Mouse (Mus musculus) retina, embryonic 14.5 days (tissue): ENCODE data around the gene Il16.
A peak's percentile ranks its signal among the peaks of the same experiment; 100 is the strongest.

Experiments
- DNase-seq: peaks from one replicate; pipeline ENCODE4 v3.0.0-alpha.2; 2015; ENCODE audit warnings: low spot score

The Il16 gene

DNA sequence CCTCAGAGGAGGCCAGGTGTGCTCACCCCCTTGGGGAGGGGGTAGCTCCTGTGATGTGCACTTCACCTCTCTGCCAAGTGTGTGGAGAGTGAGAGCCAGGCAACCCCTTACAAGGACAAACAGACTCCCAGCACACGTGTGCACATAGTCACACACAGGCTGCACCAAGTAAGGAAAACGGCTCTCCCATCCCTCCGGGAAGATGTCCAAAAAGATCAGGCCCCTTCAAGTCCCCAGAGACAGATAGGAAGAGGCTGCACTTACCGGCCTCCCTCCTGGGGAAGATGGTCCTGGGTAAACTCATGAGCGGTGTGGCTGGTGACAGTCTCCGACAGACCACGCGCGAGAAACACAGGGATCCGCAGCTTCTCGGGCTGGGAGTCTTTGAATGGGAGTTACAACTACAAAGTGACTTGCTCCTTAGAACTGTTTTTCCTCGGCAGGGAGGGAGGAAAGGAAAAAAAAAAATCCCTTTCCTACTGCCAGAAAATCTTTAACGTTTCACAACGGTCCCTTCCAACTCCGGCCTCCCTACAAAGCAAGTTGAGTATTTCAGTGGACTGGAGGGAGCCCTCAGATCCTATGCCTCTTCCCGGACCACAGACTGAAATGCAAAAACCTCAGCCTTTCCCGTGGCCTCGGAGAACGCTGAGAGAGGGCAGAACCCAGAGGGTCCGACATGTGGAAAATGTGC lies at the start of gene Il16:
Il16 (minus strand) TSS at position 314 of the 694 bp plus-strand sequence.
- DNase-seq, result no peak

DNA sequence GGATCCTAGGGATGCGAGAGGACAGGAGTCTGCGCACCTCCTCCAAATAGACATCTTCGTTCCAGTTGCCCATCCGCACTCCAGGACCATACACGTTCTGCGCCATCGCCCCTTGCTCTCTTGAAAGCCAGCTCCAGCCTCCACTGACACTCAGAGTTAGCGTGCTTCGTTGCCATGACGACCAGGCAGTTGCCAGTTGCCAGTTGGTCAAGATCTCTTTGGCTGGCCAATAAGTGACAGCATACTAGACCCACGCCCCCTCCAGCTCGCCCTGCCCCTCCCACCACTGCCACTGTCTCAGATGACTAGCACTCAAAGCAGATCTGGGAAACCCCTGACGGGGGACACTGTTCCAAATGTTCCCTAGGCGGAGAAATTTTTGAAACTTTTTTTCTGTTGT lies 49.2 kb upstream of the Il16 start, which contains the start of gene Cfap161:
Cfap161 (minus strand) TSS at position 176 of the 400 bp plus-strand sequence.
- peak; percentile 92 for DNase-seq

DNA sequence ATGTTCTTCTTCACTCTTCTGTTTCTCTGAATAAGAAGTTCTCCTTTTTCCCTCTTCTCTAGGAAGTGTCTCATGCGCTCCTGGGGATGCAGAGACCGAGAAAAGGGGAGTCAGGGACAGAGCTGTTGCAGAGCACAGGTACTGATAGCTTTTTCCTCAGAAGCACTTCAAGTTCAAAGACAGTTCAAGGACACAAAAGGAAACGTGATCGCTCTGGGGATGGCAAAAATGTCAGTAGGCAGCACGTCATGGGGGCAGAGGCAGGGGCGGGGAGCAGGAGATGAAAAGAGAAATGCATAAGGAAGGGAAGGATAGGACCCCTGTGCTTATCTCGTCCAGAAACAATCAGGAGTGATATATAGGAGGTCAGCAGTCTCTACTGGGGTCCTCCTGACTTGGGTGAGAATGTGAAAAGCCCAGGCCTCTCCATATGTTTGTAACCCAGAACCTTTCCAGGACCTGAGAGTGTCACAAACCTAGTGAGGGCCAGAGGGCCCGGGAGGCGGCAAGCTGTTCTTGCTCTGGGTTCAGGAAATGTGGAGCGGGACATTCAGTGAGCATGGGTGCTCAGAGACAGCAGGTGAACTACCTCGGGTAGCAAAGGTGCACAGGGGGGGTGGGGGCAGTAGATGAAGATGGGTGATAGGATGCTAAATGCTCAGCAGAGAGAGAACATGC lies 48.6 kb upstream of the Il16 start:
- no peak for DNase-seq

DNA sequence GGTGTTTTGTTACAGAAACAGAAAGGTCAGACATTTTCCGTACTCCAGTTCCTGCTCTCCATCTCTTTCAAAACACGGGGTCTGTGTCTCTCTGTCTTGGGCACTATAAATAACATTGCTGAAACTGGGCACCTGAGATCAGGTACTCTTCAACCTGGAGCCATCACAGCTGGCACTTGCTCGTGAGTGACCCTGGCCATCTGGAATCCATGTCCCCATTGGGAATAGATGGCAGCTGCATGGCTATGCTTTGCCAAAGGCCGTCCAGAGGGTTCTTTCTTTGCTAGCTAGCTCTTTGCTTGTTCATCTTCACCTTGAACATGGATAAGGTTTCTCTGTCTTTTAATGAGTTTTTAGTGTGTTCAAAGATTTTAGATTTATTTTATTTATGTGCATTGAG lies 35.4 kb upstream of the Il16 start:
- no peak for DNase-seq

DNA sequence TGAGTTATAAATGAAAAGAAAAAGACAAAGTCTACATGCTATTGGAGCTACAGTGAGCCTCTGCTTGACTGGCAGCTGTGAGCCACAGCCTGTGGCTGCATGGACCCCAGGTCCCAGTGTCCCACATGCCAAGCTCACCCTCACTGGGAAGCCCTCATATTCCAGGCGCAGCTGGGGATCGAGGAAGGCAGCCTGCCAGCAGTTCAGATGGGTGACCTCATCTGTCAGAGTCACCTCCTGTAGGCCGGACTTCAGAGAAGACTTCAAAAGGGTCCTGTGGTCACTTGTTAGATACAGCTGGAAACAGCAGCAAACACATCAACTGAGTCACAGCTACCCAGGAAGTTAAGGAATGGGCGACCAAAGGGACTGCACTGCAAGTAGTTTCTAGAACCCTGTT lies 34.5 kb upstream of the Il16 start:
- no peak for DNase-seq

DNA sequence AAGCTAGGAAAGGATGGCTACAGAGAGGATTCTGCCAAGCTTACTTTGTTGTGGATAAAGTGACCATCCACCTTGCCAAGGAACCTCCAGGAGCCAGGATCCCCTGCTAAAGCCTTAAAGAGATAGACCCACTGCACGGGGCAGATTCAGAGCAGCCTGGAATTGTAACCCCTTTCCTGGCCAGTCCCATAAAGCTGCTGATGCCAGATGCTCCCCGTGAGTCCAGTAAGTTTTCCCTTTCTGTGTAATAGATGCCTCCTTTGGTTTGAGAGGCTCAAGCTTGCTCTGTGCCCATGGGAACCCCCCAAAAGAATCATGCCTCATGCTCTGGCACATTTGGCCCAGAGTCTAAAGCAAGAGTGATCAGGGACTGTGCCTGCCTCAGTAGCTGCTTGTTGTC lies 33.5 kb upstream of the Il16 start:
- no peak for DNase-seq

DNA sequence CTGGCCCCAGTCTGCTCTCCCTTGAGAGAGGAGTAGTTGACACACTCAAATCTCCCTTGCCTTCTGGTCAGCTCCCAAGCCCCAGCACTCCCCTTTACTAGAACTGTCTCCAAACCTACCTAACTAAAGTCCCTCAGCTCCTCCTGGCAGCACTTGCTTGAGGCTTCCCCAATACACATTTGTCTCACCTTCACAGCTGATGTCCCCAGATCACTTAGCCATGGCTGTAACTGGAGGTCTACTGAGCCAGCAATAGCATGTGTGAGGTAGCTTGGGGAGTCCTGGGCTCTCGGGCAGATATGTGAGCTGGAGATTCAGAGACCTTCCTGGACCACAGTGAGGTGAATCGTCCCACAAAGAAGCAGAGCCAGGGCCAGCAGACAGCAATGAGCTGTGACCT lies 33.0 kb upstream of the Il16 start:
- DNase-seq, result no peak

DNA sequence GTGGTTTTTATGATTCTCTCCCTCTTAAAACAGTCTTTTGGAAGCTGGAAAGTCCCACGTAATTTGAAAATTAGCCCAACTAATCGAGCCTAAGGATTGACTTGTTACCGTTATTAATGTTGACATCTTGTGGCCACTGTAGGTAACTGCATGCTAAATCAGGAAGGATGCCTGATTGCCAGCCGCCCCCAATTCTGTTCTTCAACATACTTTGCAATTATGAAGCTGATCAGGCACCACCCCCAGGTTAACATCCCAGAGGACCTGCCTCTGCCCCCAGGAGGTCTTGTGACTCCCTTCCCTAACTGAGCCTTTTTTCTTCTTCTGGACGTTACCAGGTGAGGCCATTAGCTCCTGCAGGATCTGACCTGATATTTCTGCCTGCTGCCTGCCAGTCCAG lies 29.2 kb upstream of the Il16 start:
- DNase-seq, result peak; percentile 57

DNA sequence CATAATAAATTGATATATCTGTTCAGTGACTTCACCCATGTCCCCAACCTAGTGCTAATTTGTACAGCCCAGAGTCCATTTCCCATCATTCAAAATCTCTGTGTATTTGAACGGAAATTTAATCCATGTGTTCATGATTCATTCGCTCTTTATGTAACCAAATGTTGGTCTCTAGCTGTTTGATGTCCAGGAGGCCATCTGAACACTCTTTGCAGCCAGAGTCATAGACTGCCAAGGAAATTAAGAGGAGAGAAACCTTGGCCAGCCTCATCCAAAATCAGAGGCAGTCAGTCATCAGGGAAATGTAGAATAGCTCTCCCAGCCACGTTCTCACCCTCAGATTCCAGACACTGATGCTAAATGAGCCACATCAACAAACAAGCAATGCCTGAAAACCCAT lies 18.1 kb upstream of the Il16 start:
- DNase-seq, result no peak

DNA sequence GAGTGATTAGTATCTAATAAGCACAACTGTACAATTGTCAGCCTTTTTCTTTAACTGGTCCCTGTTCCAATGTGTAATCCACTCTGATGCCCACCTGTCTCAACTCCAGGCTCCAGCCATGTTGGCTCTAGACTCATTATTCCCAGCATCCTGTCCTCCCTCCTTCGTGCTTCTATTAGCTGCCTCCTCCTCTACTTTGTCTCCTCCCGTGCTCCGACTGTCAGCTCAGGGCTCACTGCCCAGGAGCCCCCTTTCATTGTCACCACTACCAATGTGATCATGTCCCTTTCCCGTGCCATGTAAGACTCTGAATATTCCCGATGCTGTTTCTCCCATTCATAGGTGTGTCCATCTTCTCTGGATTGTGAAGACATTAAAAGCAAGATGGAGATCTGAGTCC lies 16.8 kb upstream of the Il16 start:
- DNase-seq, result no peak

DNA sequence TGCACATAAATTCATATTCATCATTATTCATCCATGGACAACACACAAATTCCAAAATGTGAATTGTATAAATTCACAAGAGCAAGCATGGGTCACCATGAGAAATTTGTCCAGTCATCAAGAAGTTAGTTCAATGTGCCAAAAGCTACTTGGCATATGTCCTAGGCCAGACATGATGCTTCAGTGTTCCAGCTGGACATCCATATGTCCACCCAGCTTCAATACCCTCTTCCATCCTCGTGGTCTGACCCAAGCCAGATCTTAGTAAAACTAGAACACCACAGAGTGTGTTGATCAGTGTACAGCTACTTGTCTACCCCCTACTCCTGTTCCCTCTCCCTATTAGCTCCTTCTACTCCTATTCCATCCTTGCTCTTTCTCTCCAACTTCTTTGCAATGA lies 5.5 kb upstream of the Il16 start:
- DNase-seq, result no peak

DNA sequence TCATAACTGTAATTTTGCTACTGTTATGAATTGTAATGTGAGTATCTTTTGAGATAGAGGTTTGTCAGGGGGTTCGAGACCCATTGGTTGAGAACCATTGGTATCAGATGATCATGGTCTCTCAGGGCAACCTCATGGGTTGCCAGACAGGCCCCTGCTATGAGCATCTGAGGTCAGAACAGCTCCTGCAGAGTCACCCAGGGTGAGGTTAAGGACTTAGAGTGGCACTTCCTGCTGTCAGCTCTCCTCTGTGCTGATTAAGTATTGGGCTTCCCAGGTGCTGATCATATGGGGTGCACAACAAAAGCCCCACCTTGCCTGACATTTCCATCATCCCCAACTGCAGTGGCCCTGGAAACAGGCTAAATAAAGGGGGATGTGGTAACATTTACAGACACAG lies 2.9 kb upstream of the Il16 start:
- DNase-seq, result no peak

DNA sequence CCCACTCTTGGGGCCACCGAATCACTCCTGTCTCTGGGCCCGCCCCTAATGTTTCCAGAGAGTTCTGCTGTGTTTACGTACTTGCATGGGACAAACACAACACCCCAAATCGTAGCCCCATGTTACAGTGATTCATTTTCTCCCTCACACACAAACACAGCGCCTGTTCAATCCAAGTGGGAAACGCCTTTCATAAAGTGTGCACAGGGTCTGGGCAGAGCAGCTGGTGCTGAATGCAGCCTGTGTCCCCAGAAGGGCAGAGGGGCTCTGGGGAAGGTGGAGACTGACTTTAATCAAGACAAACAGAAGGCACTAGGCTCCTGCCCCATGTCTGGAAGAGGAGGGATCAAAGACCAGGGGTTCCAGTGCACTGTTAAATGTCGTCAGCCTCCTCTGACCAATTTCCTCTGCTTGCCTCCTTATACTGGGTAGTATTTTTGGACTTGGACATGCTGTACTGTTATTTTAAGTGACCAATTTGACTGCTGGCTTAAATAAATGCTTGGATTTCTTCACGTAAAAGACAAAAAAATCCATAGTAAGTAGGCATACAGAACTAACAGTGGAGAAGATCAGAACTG lies 671 bp upstream of the Il16 start:
- no peak for DNase-seq

DNA sequence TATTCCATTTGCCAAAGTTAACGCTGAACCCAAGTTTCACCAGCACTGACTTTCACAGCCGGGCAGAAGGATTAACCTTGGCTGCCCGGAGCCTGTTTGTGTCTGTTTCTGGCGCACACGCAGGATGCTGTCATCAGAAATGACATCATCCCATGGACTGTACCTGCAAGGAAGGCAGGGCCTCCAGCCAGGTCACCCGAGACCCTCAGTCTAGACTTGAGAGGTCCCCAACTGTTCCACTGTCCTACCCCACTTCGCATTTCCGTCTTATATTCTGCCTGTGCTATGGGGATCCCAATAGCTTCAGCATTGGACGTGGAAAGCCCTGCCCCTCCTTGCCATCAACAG lies 487 bp downstream of the Il16 start:
- no peak for DNase-seq

DNA sequence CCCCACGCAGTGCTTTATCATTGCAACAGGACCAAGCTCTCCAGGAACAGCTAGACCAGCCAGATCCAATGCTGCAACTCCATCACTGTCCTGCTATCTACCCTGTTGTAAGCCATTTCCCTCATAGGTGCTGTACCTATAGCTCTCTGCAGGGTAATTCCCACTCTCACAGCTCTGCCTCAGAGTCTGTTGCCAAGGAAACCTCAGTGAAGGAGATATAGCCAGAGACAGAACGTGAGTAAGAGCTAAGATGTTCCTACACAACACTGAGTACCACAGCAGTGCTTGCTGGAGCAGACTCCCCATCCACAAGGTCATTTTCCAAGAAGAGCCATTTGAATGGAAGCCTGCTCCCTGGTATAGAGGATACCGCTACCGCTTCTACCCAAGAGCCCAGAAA lies 1.3 kb downstream of the Il16 start:
- no peak for DNase-seq

DNA sequence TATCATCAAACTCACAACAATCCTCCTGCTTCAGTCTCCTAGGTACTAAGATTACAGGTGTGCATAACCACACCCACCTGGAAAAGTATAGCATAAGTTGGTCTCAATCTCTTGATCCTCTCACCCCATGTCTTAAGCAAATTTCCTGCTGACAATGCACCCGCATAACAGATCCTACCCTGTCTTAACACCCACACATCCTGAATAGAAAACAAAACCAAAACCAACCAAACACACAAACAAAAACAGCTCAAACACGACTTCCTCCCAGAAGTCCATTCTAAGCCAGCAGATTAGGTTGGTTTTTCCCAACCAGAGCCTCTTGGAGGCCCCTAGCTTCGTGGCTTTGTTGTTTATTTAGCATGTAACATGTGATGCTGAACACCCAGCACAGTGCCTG lies 2.8 kb downstream of the Il16 start:
- DNase-seq, result no peak

DNA sequence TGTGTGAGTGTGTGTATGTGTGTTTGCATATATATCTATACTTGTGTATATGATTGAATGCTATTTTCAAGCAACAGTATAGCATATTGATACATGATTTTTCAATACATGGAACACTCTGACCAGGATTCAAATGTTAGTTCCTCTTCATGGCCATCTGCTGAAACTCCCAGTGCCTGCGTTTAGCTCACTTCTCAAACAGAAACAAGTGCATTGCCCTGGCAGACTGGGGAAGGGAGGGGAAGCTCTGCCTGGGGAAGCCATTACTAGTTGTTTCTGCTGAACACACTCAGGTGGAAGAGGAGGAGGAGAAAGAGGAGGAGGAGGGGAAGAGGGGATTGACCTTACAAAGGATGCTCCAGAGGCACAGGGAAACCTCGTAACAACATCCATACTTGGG lies 3.5 kb downstream of the Il16 start:
- no peak for DNase-seq

DNA sequence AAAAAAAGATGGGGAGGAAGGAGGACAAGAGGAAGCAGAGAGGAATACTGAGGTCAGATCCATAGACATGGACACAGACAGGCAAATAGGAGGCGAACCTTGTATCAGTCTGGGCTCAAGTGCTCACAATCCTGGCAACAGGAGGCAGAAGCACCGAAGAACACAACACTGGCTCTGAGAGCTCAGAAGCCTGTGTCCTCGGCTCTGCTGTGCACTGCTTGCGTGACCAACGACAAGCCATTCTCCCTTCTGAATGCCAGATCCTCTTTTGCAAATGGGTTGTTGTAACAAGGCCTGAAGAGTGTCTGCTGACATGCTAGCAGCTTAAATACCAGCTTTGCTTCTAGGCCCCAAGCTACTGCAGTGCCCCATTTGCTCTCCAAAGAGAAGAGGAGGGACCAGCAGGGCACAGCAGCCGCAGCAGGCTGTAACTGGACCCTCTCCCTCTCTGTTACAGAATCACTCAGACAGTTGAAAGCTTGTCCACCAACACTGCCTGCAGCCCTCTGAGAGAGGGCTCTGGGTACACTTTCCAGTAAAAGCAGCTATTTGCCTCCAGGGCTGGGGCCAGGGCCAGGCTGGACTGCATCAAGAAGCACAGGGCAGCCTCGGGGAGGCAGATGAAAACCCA lies 5.7 kb downstream of the Il16 start:
- peak; percentile 15 for DNase-seq

DNA sequence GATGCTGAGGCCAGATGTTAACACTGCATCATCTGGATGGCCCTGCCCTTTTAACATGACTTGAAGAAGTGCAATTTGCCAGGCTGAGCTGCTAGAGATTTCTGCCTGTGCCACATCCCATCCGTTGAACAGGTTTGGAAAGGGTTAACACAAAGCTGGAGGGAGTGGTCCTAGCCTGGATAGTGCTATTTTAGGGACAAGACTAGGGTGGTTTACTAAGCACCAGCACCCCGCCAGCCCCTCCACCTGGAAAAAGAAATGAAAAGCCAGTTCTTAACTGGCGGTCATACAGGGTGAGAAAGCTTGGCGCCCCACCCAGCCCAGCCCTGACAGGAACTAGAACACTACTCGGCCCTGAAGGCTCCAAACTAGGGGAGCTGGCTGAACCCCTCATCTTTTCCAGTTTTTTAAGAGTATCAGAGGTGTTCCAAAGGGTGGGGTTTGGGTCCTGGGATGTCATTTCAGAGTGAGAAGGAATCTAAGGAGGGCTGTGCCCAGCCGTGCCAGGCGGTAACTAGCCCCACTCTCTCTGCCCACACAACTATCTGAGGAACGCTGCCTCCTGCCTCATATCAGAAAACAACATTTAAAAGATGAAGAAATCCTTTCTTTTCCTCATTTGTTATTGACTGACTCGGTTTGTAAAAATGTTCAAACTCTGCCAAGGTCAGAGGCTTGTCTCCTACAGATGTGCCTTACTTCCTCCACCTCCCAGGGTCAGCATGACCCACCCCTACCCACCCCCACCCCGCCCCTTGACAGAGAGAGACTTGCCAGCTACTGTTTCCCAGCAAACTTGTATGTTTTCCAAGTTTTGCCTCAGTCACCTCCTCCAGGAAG lies 6.7 kb downstream of the Il16 start:
- DNase-seq, result no peak

DNA sequence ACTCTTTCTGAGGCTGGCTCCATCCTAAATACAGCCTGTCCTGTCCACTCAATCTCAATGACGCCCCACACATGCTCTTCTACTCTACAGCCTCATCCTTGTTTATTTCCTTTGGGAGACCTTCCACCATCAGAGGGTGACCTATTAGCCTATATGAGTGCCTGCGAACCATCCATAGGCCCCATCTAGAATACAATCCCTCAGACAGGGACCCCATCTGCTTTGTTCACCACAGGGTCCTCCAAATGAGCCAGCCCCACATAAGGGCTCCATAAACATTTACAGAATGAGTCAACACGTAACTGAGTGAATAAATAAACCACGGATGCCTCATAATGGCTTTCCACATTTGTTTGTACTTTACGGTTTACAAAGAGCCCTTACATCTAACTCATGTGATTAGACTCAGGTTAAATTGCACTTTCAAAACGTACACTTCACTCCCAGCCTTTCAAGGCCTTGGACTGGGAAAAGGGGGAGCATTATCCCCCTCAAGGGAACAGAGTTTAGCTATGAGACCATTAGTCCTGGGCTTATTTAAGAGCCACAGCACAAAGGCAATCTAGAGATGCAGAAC lies 7.5 kb downstream of the Il16 start:
- no peak for DNase-seq

DNA sequence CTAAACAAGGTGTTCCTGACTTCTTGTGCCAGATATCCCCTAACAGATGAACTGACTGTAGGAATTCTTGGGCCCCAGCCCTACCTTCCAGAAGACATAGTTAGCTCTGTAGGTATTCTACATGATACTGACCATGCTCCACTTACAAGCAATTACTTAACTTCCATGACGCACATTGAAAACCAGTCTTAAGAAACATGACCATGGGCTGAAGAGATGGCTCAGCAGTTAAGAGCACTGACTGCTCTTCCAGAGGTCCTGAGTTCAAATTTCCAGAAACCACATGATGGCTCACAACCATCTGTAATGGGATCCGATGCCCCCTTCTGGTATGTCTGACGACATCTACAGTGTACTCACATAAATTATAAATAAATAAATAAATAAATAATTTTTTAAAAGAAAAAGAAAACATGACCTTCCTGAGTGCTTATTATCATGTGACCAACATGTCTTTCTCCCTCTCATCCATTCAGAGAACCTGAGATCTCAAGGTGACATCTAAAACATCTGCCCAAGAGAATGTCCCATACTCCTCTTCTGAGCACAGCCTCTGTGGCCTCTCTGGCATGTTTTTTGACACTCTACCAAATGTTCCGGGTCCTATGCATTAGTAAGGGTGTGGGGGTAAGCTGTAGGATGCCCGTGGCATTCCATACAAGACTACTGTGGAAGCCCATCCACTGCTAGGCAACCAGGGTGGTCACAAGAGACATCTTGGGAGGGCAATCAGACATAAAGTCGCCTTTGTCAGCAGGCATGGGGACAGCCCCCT lies 9.0 kb downstream of the Il16 start:
- DNase-seq, result no peak
